Mouse (Mus musculus) testis, adult 2 months (tissue): ENCODE measurements around the gene Rapgef5. TPM values are rescaled to one million over a fixed set of nuclear protein-coding genes. Genes with fewer than 3 reads are reported as not detected.

Experiments used
- H3K27ac ChIP-seq: fragments of 200-500 bp; 2 replicates; pipeline ENCODE4 v1.5.1; 2012; ENCODE audit warnings: low read depth, low read length; ENCODE audit not compliant: control insufficient read depth, insufficient read depth
- H3K27me3 ChIP-seq: fragments of 200-500 bp; 2 replicates; pipeline ENCODE4 v1.6.1; 2012; ENCODE audit warnings: mild to moderate bottlenecking, low read length, moderate library complexity; ENCODE audit not compliant: control insufficient read depth, insufficient read depth
- H3K36me3 ChIP-seq: fragments of 200-500 bp; 2 replicates; pipeline ENCODE4 v1.6.1; 2012; ENCODE audit warnings: mild to moderate bottlenecking, low read length; ENCODE audit not compliant: control insufficient read depth, insufficient read depth
- H3K4me1 ChIP-seq: fragments of 200-500 bp; 2 replicates; pipeline ENCODE4 v1.6.1; 2012; ENCODE audit warnings: low read length; ENCODE audit not compliant: control insufficient read depth, insufficient read depth
- H3K4me3 ChIP-seq: fragments of 200-500 bp; 2 replicates; pipeline ENCODE4 v1.5.1; 2012; ENCODE audit warnings: low read depth, mild to moderate bottlenecking, low read length, moderate library complexity, mixed read lengths; ENCODE audit not compliant: control insufficient read depth
- CTCF ChIP-seq: fragments of 200-500 bp; IDR thresholded peaks from 2 replicates; pipeline ENCODE4 v1.5.1; 2012; ENCODE audit warnings: low read depth, mild to moderate bottlenecking, inconsistent platforms, low read length, moderate library complexity; ENCODE audit not compliant: control insufficient read depth, insufficient read depth, insufficient replicate concordance
- POLR2A ChIP-seq: fragments of 200-500 bp; IDR thresholded peaks from 2 replicates; pipeline ENCODE4 v1.6.1; 2012; ENCODE audit warnings: low read depth, mild to moderate bottlenecking, inconsistent platforms, low read length, moderate library complexity; ENCODE audit not compliant: control insufficient read depth
- polyA plus RNA-seq: library from polyadenylated mRNA; depleted of rRNA; stranded (reverse); fragments of >200 nt; gene quantifications from 2 replicates; pipeline ENCODE4 v1.2.3, GENCODE M21; 2012

Gene Rapgef5
- polyA plus RNA-seq, 1 experiment = 5.8 TPM

GRCm38 (mm10) chr12:117661871-117662270, 145.6 kb downstream of the Rapgef5 start:
- Histone ChIP-seq H3K4me1 (no peaks in the 10 kb centered on the region), H3K36me3 (no peaks in the 10 kb centered on the region), H3K4me3 (no peak overlapping the region), H3K27ac (no peak overlapping the region), H3K27me3 (no peaks in the 10 kb centered on the region)
- TF ChIP-seq CTCF (no peak), POLR2A (no peak)

GRCm38 (mm10) chr12:117663637-117664036, 147.4 kb downstream of the Rapgef5 start:
- no peak overlapping the region for H3K4me3 ChIP-seq
- H3K27me3 ChIP-seq = no peaks in the 10 kb centered on the region
- TF ChIP-seq CTCF (no peak), POLR2A (no peak)
- no peaks in the 10 kb centered on the region for H3K36me3 ChIP-seq
- H3K4me1 ChIP-seq = no peaks in the 10 kb centered on the region
- no peak overlapping the region for H3K27ac ChIP-seq

- H3K4me1 ChIP-seq = no peaks in the 10 kb centered on the region
- H3K4me3 ChIP-seq = no peak overlapping the region
- no peaks in the 10 kb centered on the region for H3K27me3 ChIP-seq
- H3K27ac ChIP-seq = no peak overlapping the region
- no peaks in the 10 kb centered on the region for H3K36me3 ChIP-seq
- TF ChIP-seq POLR2A (no peak), CTCF (no peak)
These were observed 148.4 kb downstream of the Rapgef5 start for GRCm38 (mm10) chr12:117664644-117665043.

- no peak overlapping the region for H3K4me3 ChIP-seq
- no peaks in the 10 kb centered on the region for H3K4me1 ChIP-seq
These were observed 150.1 kb downstream of the Rapgef5 start for GRCm38 (mm10) chr12:117666391-117666790.

GRCm38 (mm10) chr12:117669610-117670400, 153.5 kb downstream of the Rapgef5 start:
- no peaks in the 10 kb centered on the region for H3K27me3 ChIP-seq
- no peak for TF ChIP-seq CTCF
- no peak for TF ChIP-seq POLR2A
- no peaks in the 10 kb centered on the region for H3K36me3 ChIP-seq
- no peak overlapping the region for H3K27ac ChIP-seq
- H3K4me1 ChIP-seq = no peaks in the 10 kb centered on the region
- no peak overlapping the region for H3K4me3 ChIP-seq

More at GRCm38 (mm10) chr12:117666391-117666790, 150.1 kb downstream of the Rapgef5 start:
- TF ChIP-seq POLR2A (no peak), CTCF (no peak)
- Histone ChIP-seq H3K27me3 (no peaks in the 10 kb centered on the region), H3K27ac (no peak overlapping the region), H3K36me3 (no peaks in the 10 kb centered on the region)

GRCm38 (mm10) chr12:117673188-117673587, 156.9 kb downstream of the Rapgef5 start:
- Histone ChIP-seq H3K4me1 (peaks cover 2% of the 10 kb centered on the region), H3K4me3 (no peak overlapping the region), H3K36me3 (no peaks in the 10 kb centered on the region), H3K27me3 (no peaks in the 10 kb centered on the region), H3K27ac (no peak overlapping the region)
- TF ChIP-seq POLR2A (no peak), CTCF (no peak)

- Histone ChIP-seq H3K27me3 (no peaks in the 10 kb centered on the region), H3K4me1 (peaks cover 2% of the 10 kb centered on the region), H3K36me3 (no peaks in the 10 kb centered on the region), H3K27ac (no peak overlapping the region), H3K4me3 (no peak overlapping the region)
- no peak for TF ChIP-seq CTCF
These were observed 158.2 kb downstream of the Rapgef5 start for GRCm38 (mm10) chr12:117674511-117674910.
